Mouse (Mus musculus) lung, embryonic 14.5 days (tissue): ENCODE measurements around the gene Spg20. TPM values are rescaled to one million over a fixed set of nuclear protein-coding genes. Genes with fewer than 3 reads are reported as not detected.

ENCODE experiments used
- ATAC-seq: fragments of 200-750 bp; cut with Nextera tagmentation; 2 replicates; pipeline ENCODE4 v1.8.0; 2017; ENCODE audit warnings: mild to moderate bottlenecking, moderate TSS enrichment, moderate library complexity; ENCODE audit not compliant: insufficient read depth
- DNase-seq: peaks from one replicate; pipeline ENCODE4 v3.0.0-alpha.2; 2015
- H3K27ac ChIP-seq: fragments of 300-500 bp; sonication (generic); 2 replicates; pipeline ENCODE4 v1.5.1; 2014; ENCODE audit warnings: low read depth, mild to moderate bottlenecking, moderate library complexity
- H3K27me3 ChIP-seq: fragments of 300-500 bp; sonication (generic); 2 replicates; pipeline ENCODE4 v1.6.1; 2014; ENCODE audit warnings: low read length, control low read depth; ENCODE audit not compliant: insufficient read depth
- H3K36me3 ChIP-seq: fragments of 300-500 bp; sonication (generic); 2 replicates; pipeline ENCODE4 v1.6.1; 2014; ENCODE audit warnings: control low read depth; ENCODE audit not compliant: insufficient read depth
- H3K4me1 ChIP-seq: fragments of 300-500 bp; sonication (generic); 2 replicates; pipeline ENCODE4 v1.6.1; 2014; ENCODE audit warnings: antibody characterized with exemption, control low read depth; ENCODE audit not compliant: insufficient read depth
- H3K4me2 ChIP-seq: fragments of 300-500 bp; sonication (generic); 2 replicates; pipeline ENCODE4 v1.6.1; 2014; ENCODE audit warnings: mild to moderate bottlenecking
- H3K4me3 ChIP-seq: fragments of 300-500 bp; sonication (generic); 2 replicates; pipeline ENCODE4 v1.5.1; 2014; ENCODE audit warnings: low read depth, low read length
- H3K9ac ChIP-seq: fragments of 300-500 bp; sonication (generic); 2 replicates; pipeline ENCODE4 v1.6.1; 2014
- H3K9me3 ChIP-seq: fragments of 300-500 bp; sonication (generic); 2 replicates; pipeline ENCODE4 v1.6.1; 2016; ENCODE audit warnings: low read depth, low read length, control low read depth
- CTCF ChIP-seq: IDR thresholded peaks from 2 replicates; pipeline ENCODE4 v1.5.1; 2016; ENCODE audit warnings: antibody characterized with exemption, low read depth
- WGBS: fragments of 180-500 bp; shearing (Covaris S2); extraction: QIAGEN DNeasy Blood & Tissue Kit; methylation state at CpG from one replicate; pipeline ENCODE4 v1.1.7; 2014; 5-methylcytosine and 5-hydroxymethylcytosine counted together
- microRNA-seq: library from miRNA; unstranded; fragments of <30 nt; microRNA quantifications from one replicate; pipeline ENCODE4, GENCODE M21; 2016; ENCODE audit warnings: borderline number of aligned reads
- polyA plus RNA-seq: library from polyadenylated mRNA; unstranded; fragments of >200 nt; fragmentation: Nextera tagmentation; extraction: Ambion mirVana; gene quantifications from 2 replicates; pipeline ENCODE4 v1.2.1, GENCODE M21; 2014

The Spg20 gene
- polyA plus RNA-seq, 1 experiment from 2014 or later = 45.9 TPM

GRCm38 (mm10) chr3:55161144-55161543 lies 49.2 kb downstream of the Spg20 start:
- H3K4me1 ChIP-seq = no peaks in the 10 kb centered on the region
- H3K36me3 ChIP-seq = no peaks in the 10 kb centered on the region
- no peak overlapping the region for H3K4me2 ChIP-seq
- H3K9me3 ChIP-seq = no peaks in the 10 kb centered on the region
- ATAC-seq (no peak), DNase-seq (no peak)
- no peak overlapping the region for H3K27ac ChIP-seq
- 78% methylated on average over 7 of the region's 7 CpGs for WGBS
- H3K4me3 ChIP-seq = no peak overlapping the region
- TF ChIP-seq CTCF = no peak
- H3K9ac ChIP-seq = no peak overlapping the region
- no peaks in the 10 kb centered on the region for H3K27me3 ChIP-seq

- no peak overlapping the region for H3K9ac ChIP-seq
- H3K27me3 ChIP-seq = no peaks in the 10 kb centered on the region
- 58% methylated on average over 4 of the region's 4 CpGs for WGBS
- no peak overlapping the region for H3K4me2 ChIP-seq
- no peak overlapping the region for H3K4me3 ChIP-seq
- no peak overlapping the region for H3K27ac ChIP-seq
- ATAC-seq = no peak
- H3K4me1 ChIP-seq = no peaks in the 10 kb centered on the region
- H3K36me3 ChIP-seq = no peaks in the 10 kb centered on the region
- no peak for DNase-seq
- no peaks in the 10 kb centered on the region for H3K9me3 ChIP-seq
- TF ChIP-seq CTCF = no peak
These were observed 51.6 kb downstream of the Spg20 start for GRCm38 (mm10) chr3:55163510-55163909.

GRCm38 (mm10) chr3:55172478-55172877 lies 60.6 kb downstream of the Spg20 start:
- DNase-seq (no peak), ATAC-seq (no peak)
- H3K27ac ChIP-seq = no peak overlapping the region
- no peak overlapping the region for H3K9ac ChIP-seq
- H3K4me2 ChIP-seq = no peak overlapping the region
- no peak for TF ChIP-seq CTCF
- no peaks in the 10 kb centered on the region for H3K9me3 ChIP-seq
- no peaks in the 10 kb centered on the region for H3K4me1 ChIP-seq
- H3K4me3 ChIP-seq = no peak overlapping the region
- WGBS = 63% methylated on average over 3 of the region's 3 CpGs
- no peaks in the 10 kb centered on the region for H3K27me3 ChIP-seq
- no peaks in the 10 kb centered on the region for H3K36me3 ChIP-seq

- no peak for TF ChIP-seq CTCF
- Histone ChIP-seq H3K4me1 (no peaks in the 10 kb centered on the region), H3K27me3 (no peaks in the 10 kb centered on the region), H3K4me2 (no peak overlapping the region), H3K27ac (no peak overlapping the region), H3K4me3 (no peak overlapping the region), H3K36me3 (no peaks in the 10 kb centered on the region), H3K9ac (no peak overlapping the region), H3K9me3 (no peaks in the 10 kb centered on the region)
- 38% methylated on average over 6 of the region's 6 CpGs for WGBS
- no peak for DNase-seq
- no peak for ATAC-seq
These were observed 65.4 kb downstream of the Spg20 start for GRCm38 (mm10) chr3:55177271-55177670.

- H3K36me3 ChIP-seq = no peaks in the 10 kb centered on the region
- WGBS = 90% methylated on average over 22 of the region's 22 CpGs
- no peak for TF ChIP-seq CTCF
- H3K9ac ChIP-seq = no peak within 1 kb of the TSS
- no peaks in the 10 kb centered on the region for H3K27me3 ChIP-seq
- no peak within 1 kb of the TSS for H3K27ac ChIP-seq
- no peaks in the 10 kb centered on the region for H3K4me1 ChIP-seq
- H3K9me3 ChIP-seq = no peaks in the 10 kb centered on the region
- DNase-seq (no peak), ATAC-seq (no peak)
- H3K4me2 ChIP-seq = no peak within 1 kb of the TSS
- no peak within 1 kb of the TSS for H3K4me3 ChIP-seq
These were observed 69.9 kb downstream of the Spg20 start, which contains the start of gene Sohlh2 for GRCm38 (mm10) chr3:55181766-55182165. Gene Sohlh2, plus strand, starts transcription at chr3:55182028.

Small RNA genes lying within 50 kb of the gene (microRNA-seq; reads per million reads assigned to microRNA genes)
- not detected for gene Gm22029

Other genes with a start within 250 kb of the Spg20 start
- 0.09 TPM in 1 of 2 replicates, not detected in the other for gene Sertm1, start 196.2 kb upstream of the Spg20 start, polyA plus RNA-seq
- gene Ccna1, start 56.6 kb upstream of the Spg20 start, polyA plus RNA-seq = 1.4 and 1.5 TPM in 2 replicates
- 0.07 TPM in 1 of 2 replicates, not detected in the other for gene Ccdc169, start 25.2 kb downstream of the Spg20 start, polyA plus RNA-seq
- gene Sohlh2, start 69.9 kb downstream of the Spg20 start, polyA plus RNA-seq = not detected in 2 replicates
- 9.1 and 11.3 TPM in 2 replicates for gene Dclk1, start 130.3 kb downstream of the Spg20 start, polyA plus RNA-seq